Mouse (Mus musculus): Measurements from ENCODE around the gene Gpatch3.

The Gpatch3 gene

GRCm38 (mm10) chr4:133620668-133621067, 46.1 kb downstream of the Gpatch3 start:
- no peak for DNase-seq

GRCm38 (mm10) chr4:133622161-133622695, 47.7 kb downstream of the Gpatch3 start:
- no peak for DNase-seq

GRCm38 (mm10) chr4:133624830-133625229, 50.3 kb downstream of the Gpatch3 start:
- no peak for DNase-seq

- peak; percentile 80 to 87 for DNase-seq
Measured at GRCm38 (mm10) chr4:133625621-133626071, 51.1 kb downstream of the Gpatch3 start.

GRCm38 (mm10) chr4:133626221-133626620, 51.7 kb downstream of the Gpatch3 start:
- no peak for DNase-seq

- no peak for DNase-seq
Measured at GRCm38 (mm10) chr4:133626621-133627020, 52.1 kb downstream of the Gpatch3 start.

- DNase-seq, result no peak
Measured at GRCm38 (mm10) chr4:133627039-133627438, 52.5 kb downstream of the Gpatch3 start.

GRCm38 (mm10) chr4:133628517-133628916, 54.0 kb downstream of the Gpatch3 start:
- DNase-seq, result no peak

GRCm38 (mm10) chr4:133629191-133629590, 54.6 kb downstream of the Gpatch3 start:
- DNase-seq, result no peak

GRCm38 (mm10) chr4:133630326-133630920, 55.9 kb downstream of the Gpatch3 start:
- DNase-seq, result no peak

GRCm38 (mm10) chr4:133631071-133631768, 56.7 kb downstream of the Gpatch3 start:
- DNase-seq, result no peak

- DNase-seq, result peak; percentile 37 to 38
Measured at GRCm38 (mm10) chr4:133631769-133632411, 57.3 kb downstream of the Gpatch3 start.

GRCm38 (mm10) chr4:133632483-133633327, 58.2 kb downstream of the Gpatch3 start:
- DNase-seq, result peak; percentile 32 to 62

- DNase-seq, result peak; percentile 92 to 94
Measured at GRCm38 (mm10) chr4:133633332-133634042, 58.9 kb downstream of the Gpatch3 start.
